Mouse (Mus musculus): ENCODE results near the gene Slc9a5.

Slc9a5 gene

DNA sequence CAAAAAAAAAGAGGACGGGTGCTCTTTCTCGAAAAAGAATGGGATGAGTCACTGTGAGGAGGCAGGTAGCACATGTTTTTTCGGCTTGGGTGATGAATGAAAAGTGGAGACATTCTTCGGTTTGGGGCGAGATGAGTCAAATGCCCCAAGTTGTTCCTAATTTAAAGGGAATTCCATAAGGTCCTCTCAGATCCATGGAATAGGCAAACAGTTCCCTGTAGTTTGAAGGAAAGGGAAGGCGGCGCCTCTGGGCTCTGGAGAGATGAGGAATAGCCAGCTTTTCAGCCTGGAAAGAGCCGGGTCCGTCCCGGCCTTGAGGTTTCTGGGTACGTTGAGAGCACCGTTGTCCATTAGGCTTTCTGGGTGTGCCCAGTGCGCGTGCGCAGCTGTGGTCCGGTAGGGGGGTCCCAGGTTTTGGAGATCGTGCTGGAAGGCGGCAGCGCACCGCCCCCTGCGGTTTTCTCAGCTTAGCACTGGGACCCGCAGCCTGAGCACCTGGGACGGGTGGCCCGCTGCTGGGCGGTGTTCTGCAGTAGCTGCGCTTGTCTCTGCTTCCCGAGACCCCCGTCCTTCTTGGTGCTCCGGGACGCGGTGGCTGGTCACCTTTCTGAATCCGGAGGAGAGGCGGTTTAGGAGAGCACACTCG, at the start of gene Slc9a5:
TSS of gene Slc9a5 (plus strand) at position 394 of the 646 bp plus-strand sequence.
- DNase-seq, result peak; percentile 57

DNA sequence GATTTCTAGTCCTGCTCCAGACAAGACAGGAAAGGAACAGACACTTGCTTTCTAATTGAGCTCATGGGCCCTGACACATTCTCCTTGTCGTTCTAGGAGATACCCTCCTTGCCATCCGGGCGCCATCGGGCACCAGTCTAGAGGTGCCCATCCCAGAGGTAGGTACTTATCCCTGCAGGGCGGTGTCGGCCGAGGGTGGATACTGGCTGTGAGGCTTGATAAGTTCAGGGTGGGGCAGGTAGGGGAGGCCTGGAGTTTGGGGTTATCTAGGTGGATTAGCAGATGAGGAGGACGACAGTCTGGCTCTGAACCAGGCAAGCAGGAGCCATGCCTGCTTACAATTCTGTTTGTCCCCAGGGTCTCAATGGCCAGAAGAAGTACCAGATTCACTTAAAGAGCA, 48.7 kb upstream of the Slc9a5 start:
- no peak for DNase-seq

DNA sequence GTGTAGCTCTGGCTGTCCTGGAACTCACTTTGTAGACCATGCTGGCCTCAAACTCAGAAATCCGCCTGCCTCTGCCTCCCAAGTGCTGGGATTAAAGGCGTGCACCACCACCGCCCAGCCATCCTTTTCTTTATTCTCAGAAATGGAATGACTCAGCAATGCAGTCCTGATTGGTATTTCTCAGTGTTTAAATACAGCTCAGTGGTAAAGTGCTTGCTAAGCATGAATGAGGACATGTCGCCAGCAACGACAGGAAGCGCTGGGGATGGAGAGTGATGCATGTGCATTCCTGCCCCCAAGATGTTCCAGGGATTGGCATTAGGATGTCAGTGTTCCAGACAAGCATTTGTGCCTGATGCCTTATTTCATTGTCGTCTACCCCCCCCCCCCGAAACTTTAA, 45.2 kb upstream of the Slc9a5 start:
- no peak for DNase-seq

DNA sequence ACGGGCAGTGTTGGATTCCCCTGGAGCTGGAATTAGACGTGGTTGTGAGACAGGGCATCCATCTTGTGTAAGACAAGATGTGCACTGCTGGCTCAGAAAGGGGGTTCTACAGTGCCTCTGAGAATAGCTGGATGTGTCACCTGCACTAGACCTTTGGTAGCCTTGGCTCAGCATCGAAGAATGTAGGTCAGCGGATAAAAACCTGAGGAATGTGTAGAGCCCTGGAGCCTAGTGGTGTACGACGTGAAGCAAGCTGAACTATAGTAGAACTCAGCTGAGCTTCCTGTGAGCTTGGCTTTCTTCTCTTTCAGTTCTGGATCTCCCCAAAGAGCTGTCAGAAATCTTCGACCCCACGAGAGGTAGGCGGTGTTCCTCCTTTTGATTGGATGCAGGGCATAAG, 44.8 kb upstream of the Slc9a5 start:
- no peak for DNase-seq

DNA sequence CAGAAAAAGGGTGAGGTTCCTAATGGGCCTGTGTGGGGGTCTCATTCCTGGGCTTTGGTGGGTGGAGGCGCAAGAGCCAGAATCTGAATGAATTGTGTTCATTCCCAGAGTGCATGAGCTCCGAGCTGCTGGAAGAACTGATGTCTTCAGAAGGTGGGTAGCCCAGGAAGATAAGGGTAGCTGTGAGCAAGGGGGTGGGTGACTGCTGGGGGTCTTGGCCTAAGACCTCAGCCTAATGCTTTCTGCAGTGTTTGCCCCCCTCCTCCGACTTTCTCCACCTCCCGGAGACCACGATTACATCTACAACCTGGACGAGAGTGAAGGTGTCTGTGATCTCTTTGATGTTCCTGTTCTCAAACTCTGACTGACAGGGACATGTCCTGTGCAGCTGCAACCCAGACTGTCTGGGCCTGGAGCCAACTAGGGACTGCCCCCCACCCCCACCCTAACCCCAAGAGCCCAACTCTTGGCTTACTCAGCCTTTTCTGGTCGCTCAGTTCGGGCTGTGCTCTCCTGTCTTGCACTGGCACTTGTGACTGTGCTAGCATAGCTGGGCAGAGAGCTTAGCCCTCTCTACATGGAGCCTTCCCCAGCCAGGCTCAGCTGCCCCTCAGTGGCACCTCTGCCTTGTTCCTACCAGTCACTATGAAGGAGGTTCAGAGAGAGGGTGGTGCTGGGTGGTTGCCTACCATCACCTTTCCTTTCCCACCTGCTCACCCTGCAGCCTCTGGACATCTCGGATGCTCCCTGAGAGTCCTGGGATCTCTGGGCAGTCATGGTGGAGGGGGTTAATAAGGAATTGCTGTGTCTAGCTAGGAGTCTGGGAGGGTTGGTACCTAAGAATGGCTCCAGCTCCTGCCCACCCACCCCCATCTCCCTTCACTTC, 44.1 kb upstream of the Slc9a5 start:
- DNase-seq, result peak; percentile 50

DNA sequence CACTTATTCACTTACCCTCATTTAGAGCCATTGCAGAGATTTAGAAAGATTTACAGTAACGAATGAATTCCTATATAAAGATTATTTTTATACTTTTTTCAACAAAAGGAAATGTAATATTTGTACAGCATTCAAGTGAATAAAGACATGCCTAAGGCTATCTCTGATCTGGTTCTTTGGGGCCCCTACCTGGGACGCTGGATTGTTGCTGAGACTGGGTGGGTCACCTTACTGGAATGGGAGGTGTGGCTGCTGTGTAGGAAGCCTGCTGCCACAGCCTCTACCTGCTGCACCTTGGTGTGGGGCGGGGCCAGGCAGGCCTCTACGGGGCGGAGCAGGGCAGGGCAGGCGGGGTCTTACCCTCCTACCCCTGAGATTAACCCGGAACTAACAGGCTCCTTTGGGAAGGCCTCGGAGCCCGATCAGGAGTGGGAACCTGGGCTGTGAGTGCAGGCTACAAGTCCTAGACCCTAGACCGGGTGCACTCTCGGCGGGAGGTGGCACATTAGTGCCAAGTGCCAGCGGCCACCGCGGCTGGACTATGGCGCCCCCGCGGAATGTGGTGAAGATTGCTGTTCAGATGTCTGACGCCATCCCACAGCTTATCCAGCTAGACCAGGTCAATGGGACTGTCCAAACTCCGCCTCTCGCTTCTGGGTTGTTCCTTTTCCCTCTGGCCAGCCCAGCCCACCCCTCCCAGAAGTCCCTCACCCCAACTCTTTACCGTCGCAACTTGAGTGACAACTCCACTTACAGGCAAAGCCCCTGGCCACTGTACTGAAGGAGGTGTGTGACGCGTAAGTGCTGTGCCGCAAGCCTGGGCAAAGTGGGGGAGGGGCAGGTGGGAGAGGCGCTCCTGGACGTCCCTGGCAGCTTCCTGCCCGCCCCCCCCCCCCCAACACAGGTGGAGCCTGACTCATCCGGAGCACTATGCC, 43.2 kb upstream of the Slc9a5 start, which contains the start of gene Elmo3:
TSS of gene Elmo3 (plus strand) at position 391 of the 935 bp plus-strand sequence.
- peak; percentile 87 for DNase-seq

DNA sequence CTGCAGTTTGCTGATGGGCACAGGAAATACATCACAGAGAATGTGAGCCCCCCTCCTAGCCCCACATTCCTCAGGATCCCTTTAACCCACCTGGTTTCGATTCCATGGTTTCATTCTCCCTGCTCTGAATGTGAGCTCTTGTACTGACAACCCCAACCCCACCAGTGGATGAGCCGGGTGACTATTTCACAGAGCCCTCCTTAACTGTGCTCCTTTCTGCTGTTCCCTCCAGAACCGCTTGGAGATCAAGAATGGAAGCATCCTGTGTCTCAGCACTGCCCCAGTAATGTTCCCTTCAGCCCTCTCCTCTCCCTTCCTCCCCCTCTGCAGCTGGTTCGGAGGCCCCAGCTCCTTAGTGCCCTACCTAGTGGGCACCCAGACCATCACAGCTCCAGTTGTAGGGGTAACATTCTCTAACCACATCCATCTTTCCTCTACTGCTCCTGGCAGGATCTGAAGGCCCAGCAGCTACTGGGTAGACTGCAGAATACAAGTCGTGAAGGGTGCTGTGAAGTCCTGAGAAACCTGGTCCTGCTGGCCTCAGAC, 42.4 kb upstream of the Slc9a5 start:
- peak; percentile 68 for DNase-seq

DNA sequence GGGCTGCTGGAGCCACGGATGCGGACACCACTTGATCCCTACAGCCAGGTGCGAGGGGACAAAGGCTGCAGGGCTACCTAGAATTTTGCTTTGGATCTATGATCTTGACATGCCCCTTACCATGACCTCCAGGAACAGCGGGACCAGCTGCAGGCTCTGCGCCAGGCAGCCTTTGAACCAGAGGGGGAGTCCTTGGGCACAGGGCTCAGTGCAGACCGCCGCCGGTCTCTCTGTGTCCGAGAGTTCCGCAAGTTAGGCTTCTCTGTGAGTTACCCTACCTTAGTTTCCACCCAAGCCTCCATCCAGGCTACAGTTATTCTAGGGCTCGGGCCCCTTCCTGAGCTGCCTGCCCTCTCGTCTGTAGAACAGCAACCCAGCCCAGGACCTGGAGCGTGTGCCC, 41.0 kb upstream of the Slc9a5 start:
- peak; percentile 57 for DNase-seq

DNA sequence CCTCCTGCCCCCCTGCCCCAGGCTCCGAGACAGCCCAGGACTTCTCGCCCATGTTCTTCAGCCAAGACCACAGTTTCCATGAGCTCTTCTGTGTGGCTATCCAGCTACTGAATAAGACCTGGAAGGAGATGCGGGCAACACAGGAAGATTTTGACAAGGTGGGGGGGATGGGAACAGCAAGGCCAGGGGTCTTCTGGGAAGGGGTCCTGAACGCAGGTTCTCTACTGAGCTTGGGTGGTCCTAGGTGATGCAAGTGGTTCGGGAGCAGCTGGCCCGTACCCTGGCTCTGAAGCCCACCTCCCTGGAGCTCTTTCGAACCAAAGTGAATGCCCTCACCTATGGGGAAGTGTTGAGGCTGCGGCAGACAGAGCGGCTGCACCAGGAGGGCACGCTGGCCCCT, 40.2 kb upstream of the Slc9a5 start:
- DNase-seq, result peak; percentile 65

DNA sequence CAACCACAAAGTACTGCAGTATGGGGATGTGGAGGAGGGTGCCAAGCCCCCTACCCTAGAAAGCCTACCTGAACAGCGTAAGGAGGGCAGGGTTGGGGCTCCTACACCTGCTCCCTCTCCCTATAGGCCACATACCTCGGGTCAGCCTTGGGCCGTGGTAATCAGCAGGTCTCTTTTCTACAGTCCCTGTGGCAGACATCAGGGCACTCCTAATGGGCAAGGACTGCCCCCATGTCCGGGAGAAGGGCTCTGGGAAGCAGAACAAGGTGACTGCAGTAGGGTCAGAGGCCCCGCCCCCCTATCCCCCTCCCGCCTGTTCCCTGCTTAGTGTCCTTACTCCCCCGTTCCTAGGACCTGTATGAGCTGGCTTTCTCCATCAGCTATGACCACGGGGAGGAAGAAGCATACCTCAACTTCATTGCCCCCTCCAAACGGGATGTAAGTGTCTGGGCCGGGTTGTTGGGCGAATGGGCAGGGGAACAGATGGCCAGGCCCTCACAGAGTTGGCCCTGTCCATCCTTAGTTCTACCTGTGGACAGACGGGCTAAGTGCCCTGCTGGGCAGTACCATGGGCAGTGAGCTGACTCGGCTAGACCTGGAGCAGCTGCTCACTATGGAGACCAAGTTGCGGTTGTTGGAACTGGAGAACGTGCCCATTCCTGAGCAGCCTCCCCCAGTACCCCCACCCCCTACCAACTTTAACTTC, 39.3 kb upstream of the Slc9a5 start:
- DNase-seq, result peak; percentile 96

DNA sequence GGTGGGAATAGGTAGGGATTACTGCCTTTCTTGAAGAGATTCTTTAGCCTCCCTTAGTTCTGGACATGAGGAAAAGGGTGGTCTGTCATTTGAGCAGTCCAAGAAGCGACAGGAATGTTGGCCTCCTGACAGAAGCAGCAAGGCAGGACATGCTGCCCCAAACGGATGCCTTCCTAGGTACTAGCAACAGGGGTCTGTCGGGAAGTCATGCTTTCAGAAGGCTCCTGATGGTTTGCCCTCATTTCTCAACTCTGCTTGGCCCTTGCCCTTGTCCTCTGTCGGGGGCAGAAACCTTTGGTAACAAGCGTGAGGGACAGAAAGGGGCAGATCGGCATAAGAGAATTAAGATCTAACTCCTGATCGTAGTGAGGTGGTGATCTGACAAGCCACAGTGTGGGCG, 38.5 kb upstream of the Slc9a5 start:
- no peak for DNase-seq

DNA sequence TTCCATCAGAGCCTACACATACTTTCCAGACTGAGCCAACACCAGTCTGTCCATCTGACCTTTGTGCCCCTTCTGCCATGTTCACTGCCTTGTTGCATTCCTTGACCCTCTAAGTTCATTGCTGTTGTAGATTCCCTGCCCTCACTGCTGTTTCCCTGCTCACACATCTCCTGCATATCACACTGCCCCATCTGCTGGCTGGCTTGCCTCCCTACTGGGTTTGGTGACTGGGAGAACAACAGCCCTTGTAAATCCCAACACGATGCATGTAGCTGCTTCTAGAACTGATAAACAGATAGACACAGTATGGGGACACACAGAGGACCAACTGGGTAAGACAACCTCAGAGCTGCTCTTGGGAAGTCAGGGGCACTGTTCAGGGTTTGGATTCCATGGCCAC, 36.9 kb upstream of the Slc9a5 start:
- no peak for DNase-seq

DNA sequence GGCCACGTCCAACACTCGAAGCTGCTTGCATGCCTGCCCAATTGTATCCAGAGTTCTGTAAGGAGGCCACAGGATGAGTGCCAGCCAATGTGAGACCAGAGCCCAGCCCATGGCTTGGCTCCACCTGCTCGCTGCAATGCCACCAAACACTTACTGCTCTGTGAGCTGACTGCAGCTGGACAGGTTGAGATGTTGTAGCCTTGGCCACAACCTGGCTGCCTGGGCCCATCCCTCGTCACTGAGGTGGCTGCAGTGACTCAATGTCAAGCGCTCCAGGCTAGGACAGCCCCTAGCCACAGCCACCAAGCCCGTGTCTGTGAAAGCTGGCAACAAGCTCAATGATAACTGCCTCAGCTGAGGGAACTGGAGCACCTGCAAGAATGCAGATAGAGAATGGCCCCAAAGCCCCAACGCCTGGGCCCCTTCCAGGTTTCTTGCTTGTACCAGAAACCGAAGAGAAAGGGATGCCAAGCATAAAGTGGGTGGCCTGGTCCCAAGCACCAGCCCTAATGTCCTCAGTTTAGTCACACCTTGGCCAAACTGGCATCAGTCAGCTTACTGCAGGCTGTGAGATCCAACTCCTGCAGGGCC, 35.7 kb upstream of the Slc9a5 start:
- peak; percentile 74 for DNase-seq

DNA sequence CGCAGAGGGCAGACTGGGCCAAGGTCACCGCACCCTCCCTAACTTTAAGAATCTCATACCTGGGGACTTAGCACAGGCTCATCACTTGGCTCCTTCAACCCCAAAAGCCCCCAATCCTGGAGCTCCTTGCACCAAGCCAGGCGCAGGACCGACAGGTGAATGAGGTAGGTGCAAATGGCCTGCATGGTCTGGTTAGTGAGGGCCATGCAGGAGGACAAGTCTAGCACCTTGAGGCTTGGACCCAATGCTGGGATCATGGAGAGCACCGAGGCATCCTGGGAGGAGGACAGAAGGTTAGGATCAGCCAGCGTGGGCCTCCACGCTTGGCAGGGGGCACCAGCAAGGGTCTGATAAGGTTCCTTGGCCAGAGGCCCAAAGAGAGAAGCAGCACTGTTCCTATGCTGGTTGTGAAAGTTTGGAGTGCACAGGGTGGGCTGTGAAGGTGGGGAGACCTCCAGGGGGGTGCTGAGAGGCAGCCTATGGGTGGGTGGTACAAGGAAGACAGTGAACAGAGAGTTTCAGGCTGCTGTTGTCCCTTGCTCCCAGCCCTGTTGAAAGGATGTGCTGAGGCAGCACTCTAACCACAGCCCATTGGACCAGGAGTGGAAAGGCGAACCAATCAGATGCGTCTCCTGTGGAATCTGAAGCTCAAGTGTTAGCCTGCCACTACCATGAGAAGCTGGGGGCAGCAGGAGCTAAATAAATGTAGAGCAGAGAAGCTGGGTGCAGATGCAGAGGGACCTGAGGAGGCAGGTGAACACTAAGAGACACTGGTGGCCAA, 34.8 kb upstream of the Slc9a5 start:
- DNase-seq, result no peak

DNA sequence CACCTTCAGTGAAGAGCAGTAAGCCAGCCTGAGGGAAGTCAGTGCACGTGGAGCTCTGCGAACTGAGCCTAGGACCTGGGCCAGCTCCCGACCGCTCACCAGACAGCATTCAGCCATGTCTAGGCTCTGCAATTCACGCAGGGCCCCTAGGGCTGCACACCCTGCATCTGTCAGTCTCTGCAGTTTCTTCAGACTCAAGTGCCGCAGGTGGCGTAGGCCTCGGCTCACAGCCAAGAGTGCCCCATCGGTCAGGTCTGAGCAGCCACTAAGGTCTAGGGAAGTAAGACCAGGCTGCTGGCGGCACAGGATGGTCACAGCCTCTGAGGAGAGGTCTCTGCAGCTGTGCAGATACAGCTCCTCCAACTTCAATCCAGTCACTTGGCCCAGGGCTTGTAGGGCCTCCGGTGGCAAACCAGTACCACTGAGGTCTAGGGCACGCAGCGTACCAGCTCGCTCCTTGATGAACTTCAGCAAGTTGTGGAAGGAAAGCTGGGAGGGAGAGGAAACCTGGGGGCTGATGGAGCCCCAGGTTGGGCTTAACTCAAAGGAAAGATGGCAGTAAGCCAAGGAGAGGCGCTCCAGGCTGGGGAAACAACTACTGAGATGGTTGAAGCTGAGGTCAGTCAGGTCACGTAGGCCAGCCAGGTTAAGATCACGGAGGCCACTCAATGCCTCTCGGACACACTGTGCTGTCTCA, 33.4 kb upstream of the Slc9a5 start:
- peak; percentile 74 for DNase-seq

DNA sequence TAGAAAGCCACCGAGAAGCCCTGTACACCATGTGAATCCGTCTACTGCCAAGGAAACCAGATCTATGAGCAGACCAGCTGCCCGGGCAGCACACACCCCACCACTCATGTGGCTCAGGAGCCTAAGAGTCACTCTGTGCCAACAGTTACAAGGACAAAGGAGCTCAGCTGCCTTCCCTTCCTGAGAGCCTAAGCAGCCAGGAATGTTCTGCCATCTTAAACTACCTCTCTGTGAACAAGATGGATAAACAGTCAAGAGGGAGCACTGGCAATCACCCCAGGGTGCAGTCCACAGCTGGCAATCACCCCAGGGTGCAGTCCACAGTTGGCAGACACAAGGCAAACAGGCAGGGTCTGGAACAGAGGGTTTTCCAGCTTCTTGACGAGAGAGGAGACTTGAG, 30.7 kb upstream of the Slc9a5 start:
- DNase-seq, result peak; percentile 40

DNA sequence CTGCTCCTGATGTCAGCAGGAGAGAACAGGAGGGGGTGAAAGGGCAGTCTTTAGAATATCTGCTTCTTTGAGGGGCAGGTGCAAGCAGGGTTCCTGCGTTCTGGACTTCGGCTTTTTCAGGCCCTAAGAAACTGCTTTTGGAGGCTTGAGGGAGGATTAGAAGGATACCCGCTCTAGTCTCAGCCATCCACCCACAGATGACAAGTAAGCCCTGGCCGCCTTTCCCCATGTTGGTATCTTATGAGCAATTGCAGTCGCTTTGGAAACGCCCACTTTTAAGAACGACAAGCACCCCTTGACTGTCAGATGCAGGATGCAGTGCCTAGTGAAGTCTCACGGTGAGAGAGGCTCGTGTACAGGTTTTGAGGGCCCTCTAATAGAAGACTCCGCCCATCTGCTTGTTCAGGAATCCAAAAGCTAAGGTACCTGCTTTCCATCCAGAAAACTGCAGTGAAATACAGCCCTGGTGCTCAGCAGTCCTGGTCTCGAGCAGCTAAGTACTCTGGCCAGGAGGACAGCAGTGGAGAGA, 29.9 kb upstream of the Slc9a5 start:
- DNase-seq, result no peak

DNA sequence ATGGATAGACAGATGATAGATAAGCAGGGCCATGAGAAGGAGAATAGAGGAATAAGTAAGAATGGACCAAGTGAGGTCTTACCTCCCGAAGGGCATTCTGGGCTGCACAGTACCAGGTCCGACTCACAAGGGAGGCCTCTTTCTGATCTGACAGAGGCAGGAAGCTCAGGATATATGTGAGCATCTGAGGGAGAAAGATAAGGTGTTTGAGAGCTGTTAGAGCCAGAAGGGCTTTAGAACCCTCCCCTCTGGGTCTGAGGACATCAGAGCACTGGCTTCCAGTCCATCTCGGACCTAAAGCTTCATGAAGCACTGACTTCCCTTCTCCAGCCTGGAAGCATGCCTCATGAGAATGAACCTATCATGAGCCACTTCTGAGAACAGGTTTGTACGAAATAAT, 25.5 kb upstream of the Slc9a5 start:
- DNase-seq, result no peak

DNA sequence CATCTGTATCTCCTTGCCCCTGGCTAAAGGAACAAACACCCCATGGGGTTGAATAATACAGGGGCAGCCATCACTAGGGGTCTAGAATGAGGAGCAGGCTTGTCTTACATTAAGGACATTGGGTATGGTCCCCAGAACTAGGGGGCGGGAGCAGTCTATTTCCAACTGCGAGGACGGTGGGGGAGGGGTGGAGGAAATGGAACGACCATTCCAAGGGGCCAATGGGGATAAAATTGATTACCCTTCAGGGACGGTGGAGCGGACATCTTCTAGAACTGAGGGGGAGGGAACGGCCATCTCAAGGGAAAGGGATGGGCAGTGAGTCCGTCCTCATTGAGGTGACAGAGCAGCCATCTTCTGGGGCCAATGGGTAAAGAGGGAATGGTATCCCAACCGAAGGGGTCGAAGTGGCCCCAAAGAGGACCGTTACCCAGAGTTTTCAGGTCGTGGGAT, 23.0 kb upstream of the Slc9a5 start:
- DNase-seq, result no peak

DNA sequence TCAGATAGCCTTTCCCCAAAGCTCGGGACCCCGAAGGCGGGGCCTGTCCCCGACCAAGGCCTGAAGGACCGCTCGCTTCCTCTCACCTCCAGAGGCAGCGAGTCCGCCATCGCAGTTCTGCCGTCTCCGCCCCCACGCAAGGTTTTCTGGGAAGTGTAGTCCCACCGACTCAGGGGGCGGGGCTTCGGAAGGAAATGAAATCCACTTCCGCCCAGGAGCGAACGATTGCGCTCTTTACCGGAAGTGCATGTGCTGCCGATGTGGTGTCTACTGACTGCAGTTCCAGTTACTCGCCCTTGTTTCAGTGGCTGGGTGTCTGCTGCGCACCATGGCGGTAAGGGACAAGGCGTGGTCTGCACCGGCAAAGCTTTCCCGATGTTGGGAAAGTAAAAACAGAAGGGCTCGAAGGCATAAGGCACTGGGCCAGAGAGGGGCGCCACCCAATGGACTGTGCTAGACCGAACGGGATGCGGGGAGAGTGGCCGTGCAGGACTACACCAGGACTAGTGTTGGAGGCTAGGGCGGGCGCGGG, 22.4 kb upstream of the Slc9a5 start, which contains the start of the genes Lrrc29 and Tmem208:
TSS of gene Lrrc29 (minus strand) at position 138 of the 532 bp plus-strand sequence.
TSS of gene Tmem208 (plus strand) at position 214 of the 532 bp plus-strand sequence.
- peak; percentile 98 for DNase-seq

Measured in cerebellum, adult 9-10 months (tissue).